Mouse (Mus musculus): ENCODE measurements around the gene Pros1.

- TF ChIP-seq CTCF (conservative IDR thresholded peaks at IDR 0.05; ENCODE audit: insufficient read depth, insufficient read length, low read depth, low read length) = no peak
- no peak for TF ChIP-seq POLR2A (IDR thresholded peaks at IDR 0.05; ENCODE audit: low read depth, low read length)
Observed at GRCm38 (mm10) chr16:62857498-62857897, 3.4 kb downstream of the Pros1 start.
